Mouse (Mus musculus): Measurements from ENCODE around the gene Fcho1.
"Not testable (repeated sequence)": the region's sequence is repeated elsewhere in the genome, so short reads cannot be mapped to it uniquely, and the experiment has no call there.

Fcho1 gene

GRCm38 (mm10) chr8:71725122-71725924 is at the start of gene Fcho1:
Gene Fcho1, minus strand, starts transcription at chr8:71725716.
- peak; percentile 75 for DNase-seq

GRCm38 (mm10) chr8:71771336-71771735 is 45.8 kb upstream of the Fcho1 start:
- no peak for DNase-seq

GRCm38 (mm10) chr8:71758816-71759215 is 33.3 kb upstream of the Fcho1 start:
- no peak for DNase-seq

- not testable (repeated sequence) for DNase-seq
Observed at GRCm38 (mm10) chr8:71752881-71753552, 27.5 kb upstream of the Fcho1 start.

- DNase-seq, result not testable (repeated sequence)
Observed at GRCm38 (mm10) chr8:71752263-71752662, 26.7 kb upstream of the Fcho1 start.

- DNase-seq, result peak; percentile 33
Observed at GRCm38 (mm10) chr8:71751337-71751886, 25.9 kb upstream of the Fcho1 start.

- DNase-seq, result not testable (repeated sequence)
Observed at GRCm38 (mm10) chr8:71749321-71750075, 24.0 kb upstream of the Fcho1 start.

- DNase-seq, result not testable (repeated sequence)
Observed at GRCm38 (mm10) chr8:71747082-71747481, 21.6 kb upstream of the Fcho1 start.

- DNase-seq, result no peak
Observed at GRCm38 (mm10) chr8:71745322-71745721, 19.8 kb upstream of the Fcho1 start.

GRCm38 (mm10) chr8:71742783-71743182 is 17.3 kb upstream of the Fcho1 start:
- no peak for DNase-seq

GRCm38 (mm10) chr8:71741687-71742114 is 16.2 kb upstream of the Fcho1 start:
- no peak for DNase-seq

GRCm38 (mm10) chr8:71741226-71741625 is 15.7 kb upstream of the Fcho1 start:
- DNase-seq, result no peak

- DNase-seq, result not testable (repeated sequence)
Observed at GRCm38 (mm10) chr8:71738316-71738715, 12.8 kb upstream of the Fcho1 start.

GRCm38 (mm10) chr8:71731652-71732230 is 6.2 kb upstream of the Fcho1 start:
- DNase-seq, result peak; percentile 35

GRCm38 (mm10) chr8:71728826-71729620 is 3.5 kb upstream of the Fcho1 start:
- no peak for DNase-seq

- no peak for DNase-seq
Observed at GRCm38 (mm10) chr8:71728240-71728785, 2.8 kb upstream of the Fcho1 start.

- no peak for DNase-seq
Observed at GRCm38 (mm10) chr8:71724389-71724788, 1.1 kb downstream of the Fcho1 start.

- no peak for DNase-seq
Observed at GRCm38 (mm10) chr8:71723047-71723551, 2.4 kb downstream of the Fcho1 start.

GRCm38 (mm10) chr8:71719928-71720457 is 5.5 kb downstream of the Fcho1 start:
- DNase-seq, result no peak

GRCm38 (mm10) chr8:71719218-71719617 is 6.3 kb downstream of the Fcho1 start:
- no peak for DNase-seq

GRCm38 (mm10) chr8:71718252-71718651 is 7.3 kb downstream of the Fcho1 start:
- no peak for DNase-seq

All from kidney, adult 11 months (tissue).